Comparison of ENCODE assay signal across 20 mouse cellular contexts in the genomic region with DNA sequence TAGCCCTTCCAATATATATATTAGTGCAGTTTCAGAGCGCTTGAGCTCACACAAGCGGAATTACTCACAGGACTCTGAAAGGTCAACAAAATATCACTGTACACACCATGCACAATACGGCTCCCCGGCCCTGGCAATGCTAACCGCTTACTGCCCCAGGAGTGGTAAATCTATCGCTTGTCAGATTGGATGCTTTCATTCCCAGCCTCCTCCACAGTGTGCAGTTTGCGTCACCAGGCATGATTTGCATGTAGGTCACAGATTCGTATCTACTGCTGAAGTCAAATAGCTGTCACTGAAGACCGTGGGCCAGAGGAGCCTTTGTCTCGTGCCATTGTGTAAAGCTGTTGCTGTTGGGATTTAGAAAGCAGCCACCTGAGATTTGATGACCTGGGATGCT.
DNase-seq lines count a peak whose midpoint lies in the region; ATAC-seq lines count a peak whose summit lies in the region.
"Had no signal": no experiment of that assay in that cellular context is flagged by ENCODE, and none has a peak within 500 bp of the region (broad histone marks: within the 10 kb centered on the region; RNA-seq: fewer than 3 reads in every experiment).

No protein-coding gene starts in this region.

- ATAC-seq in frontal cortex, adult (ENCODE audit: low TSS enrichment): peak; percentile 79
- no peak for ATAC-seq in CD4-positive, CD25-positive, alpha-beta regulatory T cell, adult 4 months
- ATAC-seq: forebrain, embryonic 13.5 days; hindbrain, postnatal 0 days; intestine, embryonic 15.5 days; lung, postnatal 0 days had no signal

- DNase-seq in adrenal gland, postnatal 14 days: peak; percentile 17
- DNase-seq in adrenal gland, postnatal 4 days (ENCODE audit: low spot score in 2 of 2): no peak
- no peak for DNase-seq in frontal cortex, postnatal 25 days (ENCODE audit: low spot score in 2 of 2)
- DNase-seq in brain, adult 2 months (ENCODE audit: low read depth, low spot score): peak; percentile 19
- DNase-seq in cerebellum, postnatal 25 days: peak; percentile 29 to 33
- DNase-seq: adrenal gland, adult 8-10 months; gastrocnemius, postnatal 25 days; kidney, adult 2 months; kidney, postnatal 4 days; liver, embryonic 13.5 days; lung, adult 18-20 months; lung, postnatal 4 days; spleen, adult 18-20 months; thymus, postnatal 25 days had no signal

Comparison
In these comparisons a context has a peak if more than half of its experiments do, and no peak if none do; other contexts are left out.
1. DNase-seq: peak in adrenal gland, postnatal 14 days (single experiment), brain, adult 2 months (single experiment) and cerebellum, postnatal 25 days (2 of 2); none in adrenal gland, postnatal 4 days (0 of 2) and frontal cortex, postnatal 25 days (0 of 2).